Comparison of ENCODE assay signal across 28 mouse cellular contexts in genomic region chr1:21026534-21026933, GRCm38 (mm10).
"Had no signal": no experiment of that assay in that cellular context is flagged by ENCODE, and none has a peak within 500 bp of the region (broad histone marks: within the 10 kb centered on the region; RNA-seq: fewer than 3 reads in every experiment).

No protein-coding gene starts in this region.

- H3K27me3 ChIP-seq: heart, embryonic 13.5 days; heart, embryonic 15.5 days; hindbrain, embryonic 12.5 days; hindbrain, embryonic 15.5 days; intestine, embryonic 15.5 days; kidney, embryonic 15.5 days; limb, embryonic 13.5 days; limb, embryonic 15.5 days; liver, embryonic 12.5 days had no signal

- H3K9ac ChIP-seq: heart, embryonic 13.5 days; heart, embryonic 15.5 days; hindbrain, embryonic 12.5 days; hindbrain, embryonic 15.5 days; intestine, embryonic 15.5 days; kidney, embryonic 15.5 days; limb, embryonic 13.5 days; limb, embryonic 15.5 days; liver, embryonic 12.5 days; liver, embryonic 14.5 days had no signal

- H3K4me3 ChIP-seq: gastrocnemius, adult 2 months; heart, adult 2 months; heart, embryonic 13.5 days; heart, embryonic 15.5 days; hindbrain, embryonic 10.5 days; hindbrain, embryonic 12.5 days; hindbrain, embryonic 15.5 days; intestine, embryonic 15.5 days; kidney, embryonic 15.5 days; limb, embryonic 13.5 days; limb, embryonic 15.5 days; liver, embryonic 12.5 days had no signal

- H3K4me1 ChIP-seq: heart, embryonic 13.5 days; heart, embryonic 15.5 days; hindbrain, embryonic 10.5 days; hindbrain, embryonic 12.5 days; hindbrain, embryonic 15.5 days; intestine, embryonic 15.5 days; kidney, embryonic 15.5 days; limb, embryonic 13.5 days; limb, embryonic 15.5 days had no signal

- H3K27ac ChIP-seq: gastrocnemius, adult 2 months; heart, adult 2 months; heart, embryonic 13.5 days; heart, embryonic 15.5 days; hindbrain, embryonic 10.5 days; hindbrain, embryonic 12.5 days; hindbrain, embryonic 15.5 days; intestine, embryonic 15.5 days; kidney, embryonic 15.5 days; kidney, postnatal 0 days; limb, embryonic 13.5 days; limb, embryonic 15.5 days; liver, embryonic 12.5 days; liver, embryonic 14.5 days had no signal

- ATAC-seq: inflammation-experienced regulatory T-cells, adult 6 months; intestine, embryonic 15.5 days; intestine, postnatal 0 days; liver, embryonic 12.5 days had no signal

- H3K36me3 ChIP-seq: heart, embryonic 13.5 days; heart, embryonic 15.5 days; hindbrain, embryonic 10.5 days; hindbrain, embryonic 12.5 days; hindbrain, embryonic 15.5 days; intestine, embryonic 15.5 days; liver, embryonic 12.5 days had no signal

- DNase-seq: gastrocnemius, adult 2 months; gastrocnemius, postnatal 10 days; gastrocnemius, postnatal 25 days; heart, postnatal 14 days; heart, postnatal 4 days; kidney, adult 18-20 months; kidney, adult 9 months; kidney, postnatal 14 days; kidney, postnatal 36 days; layer of hippocampus, adult 9-11 months; layer of hippocampus, postnatal 36 days; left cerebral cortex, postnatal 4 days had no signal

- H3K4me2 ChIP-seq: heart, embryonic 11.5 days; heart, embryonic 13.5 days; heart, embryonic 15.5 days; hindbrain, embryonic 12.5 days; hindbrain, embryonic 15.5 days; intestine, embryonic 15.5 days; kidney, embryonic 15.5 days; limb, embryonic 13.5 days; limb, embryonic 15.5 days; liver, embryonic 12.5 days had no signal

- H3K9me3 ChIP-seq: heart, embryonic 13.5 days; heart, embryonic 15.5 days; hindbrain, embryonic 10.5 days; hindbrain, embryonic 12.5 days; hindbrain, embryonic 15.5 days; intestine, embryonic 15.5 days; kidney, embryonic 15.5 days; limb, embryonic 15.5 days; liver, embryonic 12.5 days had no signal
